Mouse (Mus musculus) embryonic fibroblast, embryonic 13.5 days (primary cell): ENCODE measurements around the gene Arid3a. TPM values are rescaled to one million over a fixed set of nuclear protein-coding genes. Genes with fewer than 3 reads are reported as not detected.

ENCODE experiments used
- H3K27ac ChIP-seq: 2 replicates; pipeline ENCODE4 v1.5.1; 2012; ENCODE audit warnings: low read length, control low read depth, inconsistent platforms; ENCODE audit not compliant: insufficient read depth
- H3K4me1 ChIP-seq: 2 replicates; pipeline ENCODE4 v1.6.1; 2011; ENCODE audit warnings: low read length; ENCODE audit not compliant: control insufficient read depth, insufficient read depth
- H3K4me3 ChIP-seq: 2 replicates; pipeline ENCODE4 v1.5.1; 2011; ENCODE audit warnings: mild to moderate bottlenecking, control low read depth, low read length; ENCODE audit not compliant: insufficient read depth
- CTCF ChIP-seq: IDR thresholded peaks from 2 replicates; pipeline ENCODE4 v1.5.1; 2011; ENCODE audit warnings: mild to moderate bottlenecking, control low read depth, low read length, moderate library complexity, borderline replicate concordance; ENCODE audit not compliant: insufficient read depth
- POLR2A ChIP-seq: IDR thresholded peaks from 2 replicates; pipeline ENCODE4 v1.6.1; 2011; ENCODE audit warnings: low read depth, mild to moderate bottlenecking, control low read depth, low read length, moderate library complexity
- polyA plus RNA-seq: library from polyadenylated mRNA; stranded (reverse); fragments of >200 nt; gene quantifications from 2 replicates; pipeline ENCODE4 v1.2.4, GENCODE M21; 2011; ENCODE audit warnings: low read depth; ENCODE audit not compliant: missing spikeins, insufficient read length

Arid3a gene
- polyA plus RNA-seq, 1 experiment, result 6.0 TPM

DNA sequence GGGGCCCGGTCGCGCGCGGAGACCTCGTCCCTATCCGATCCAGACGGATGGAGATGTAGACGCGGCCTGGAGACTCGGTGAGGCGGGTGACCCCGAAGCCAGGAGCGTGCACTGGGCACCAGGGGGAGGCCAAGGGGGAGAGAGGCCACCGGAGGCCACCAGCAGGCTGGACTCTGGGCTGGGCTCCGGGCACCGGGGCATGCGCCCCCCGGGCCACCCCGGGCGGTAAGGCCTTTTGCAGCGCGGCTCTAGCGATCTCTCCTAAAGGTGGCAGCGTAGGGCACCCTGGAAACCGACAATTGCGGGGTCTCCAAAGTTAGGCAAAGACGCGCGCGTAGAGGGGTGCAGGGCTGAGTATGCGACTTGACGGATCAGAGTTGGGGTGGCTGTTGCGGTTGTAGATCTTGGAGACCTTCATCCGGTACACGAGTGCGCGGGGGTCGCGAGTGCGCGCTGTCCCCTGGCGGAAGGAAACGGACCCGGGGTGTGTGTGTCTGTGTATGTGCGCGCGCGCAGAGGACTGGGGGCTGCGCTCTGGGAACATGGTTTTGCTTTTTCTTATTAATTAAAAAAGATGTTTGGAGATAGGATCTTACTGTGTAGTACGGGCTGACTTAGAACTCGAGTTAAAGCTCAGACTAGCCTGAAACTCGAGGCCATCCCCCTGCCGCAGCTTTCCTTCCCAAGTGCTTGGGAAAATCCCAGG, 634 bp downstream of the Arid3a start:
- H3K4me3 ChIP-seq, result peak overlapping the region; percentile 87
- H3K27ac ChIP-seq, result peak overlapping the region; percentile 74
- TF ChIP-seq CTCF (no peak), POLR2A (peak; percentile 6)
- peaks cover 4% of the 10 kb centered on the region for H3K4me1 ChIP-seq

- peak overlapping the region; percentile 74 for H3K27ac ChIP-seq
- peaks cover 8% of the 10 kb centered on the region for H3K4me1 ChIP-seq
- peak overlapping the region; percentile 87 for H3K4me3 ChIP-seq
- TF ChIP-seq CTCF, result no peak
These were observed 1.3 kb downstream of the Arid3a start for GRCm38 (mm10) chr10:79928030-79928694.

DNA sequence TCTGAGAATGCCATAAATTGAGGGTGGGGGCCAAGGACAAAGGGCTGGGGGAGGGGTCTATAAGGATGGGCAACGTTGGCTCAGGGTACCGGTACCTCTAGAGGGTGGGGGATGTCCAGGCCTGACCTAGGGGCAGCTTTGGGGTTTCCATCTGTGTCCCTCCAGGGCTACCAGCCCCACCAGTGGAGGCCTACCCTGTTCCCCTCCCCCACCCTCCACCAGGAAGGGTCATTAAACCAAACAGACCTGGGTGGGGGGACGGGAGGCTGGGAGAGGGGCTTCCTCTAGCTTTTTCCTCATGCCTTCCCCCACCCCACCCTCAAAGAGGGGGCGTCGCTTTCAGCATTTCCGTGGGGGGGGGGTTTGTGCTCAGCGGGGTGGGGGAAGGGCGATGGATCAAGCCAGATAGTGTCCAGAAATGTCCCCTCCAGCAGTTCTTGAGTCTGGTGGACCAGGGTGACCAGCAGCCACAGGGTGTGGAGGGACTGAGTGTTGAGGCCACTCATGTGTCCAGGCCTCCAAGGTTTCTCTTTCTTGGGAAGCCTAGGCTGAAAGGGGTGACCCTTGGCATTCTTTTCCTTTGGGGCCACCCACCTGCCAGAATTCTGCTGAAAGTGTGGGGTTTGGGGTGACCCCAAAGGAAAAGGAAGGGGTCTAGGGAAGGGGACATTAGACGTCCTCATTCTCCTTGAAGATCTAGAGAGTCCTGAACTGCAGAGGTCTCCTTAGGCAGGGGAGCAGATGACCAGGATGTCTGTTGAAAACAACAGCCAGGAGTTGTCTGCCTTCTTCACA, 2.3 kb downstream of the Arid3a start:
- Histone ChIP-seq H3K4me1 (peaks cover 12% of the 10 kb centered on the region), H3K27ac (no peak overlapping the region), H3K4me3 (peak overlapping the region; percentile 87)
- TF ChIP-seq CTCF (no peak), POLR2A (no peak)

GRCm38 (mm10) chr10:79929967-79930825, 3.4 kb downstream of the Arid3a start:
- Histone ChIP-seq H3K4me1 (peaks cover 14% of the 10 kb centered on the region), H3K27ac (no peak overlapping the region), H3K4me3 (no peak overlapping the region)
- TF ChIP-seq CTCF (no peak), POLR2A (no peak)

DNA sequence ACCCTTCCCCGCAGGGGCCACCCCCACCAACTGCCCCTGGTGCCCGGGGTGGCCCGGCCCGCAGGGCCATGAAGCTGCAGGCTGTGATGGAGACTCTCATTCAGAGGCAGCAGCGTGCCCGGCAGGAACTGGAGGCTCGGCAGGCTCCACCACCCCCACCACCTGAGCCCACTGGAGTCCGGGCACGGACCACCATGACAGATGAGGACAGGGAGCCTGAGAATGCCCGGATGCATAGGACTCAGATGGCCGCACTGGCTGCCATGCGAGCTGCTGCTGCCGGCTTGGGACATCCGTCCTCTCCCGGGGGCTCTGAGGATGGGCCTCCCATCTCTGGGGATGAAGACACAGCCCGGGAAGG, 4.0 kb downstream of the Arid3a start:
- TF ChIP-seq POLR2A, result no peak
- H3K27ac ChIP-seq, result no peak overlapping the region
- H3K4me3 ChIP-seq, result no peak overlapping the region
- peaks cover 14% of the 10 kb centered on the region for H3K4me1 ChIP-seq

DNA sequence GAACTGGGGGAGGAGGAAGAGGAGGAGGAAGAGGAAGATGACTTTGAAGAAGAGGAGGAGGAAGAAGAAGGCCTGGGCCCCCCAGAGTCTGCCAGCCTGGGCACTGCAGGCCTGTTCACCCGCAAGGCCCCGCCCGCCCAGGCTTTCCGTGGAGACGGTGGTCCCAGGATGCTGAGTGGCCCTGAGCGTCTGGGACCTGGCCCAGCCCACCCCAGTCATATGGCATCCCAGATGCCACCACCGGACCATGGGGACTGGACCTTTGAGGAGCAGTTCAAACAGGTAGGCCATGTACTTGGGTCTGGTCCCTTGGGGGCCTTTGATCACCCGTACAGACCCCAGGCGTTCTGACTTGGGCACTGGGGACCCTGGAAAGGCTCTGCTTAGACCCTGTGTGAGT, 5.0 kb downstream of the Arid3a start:
- TF ChIP-seq POLR2A, result no peak
- TF ChIP-seq CTCF, result no peak
- Histone ChIP-seq H3K27ac (no peak overlapping the region), H3K4me3 (no peak overlapping the region), H3K4me1 (peaks cover 17% of the 10 kb centered on the region)

DNA sequence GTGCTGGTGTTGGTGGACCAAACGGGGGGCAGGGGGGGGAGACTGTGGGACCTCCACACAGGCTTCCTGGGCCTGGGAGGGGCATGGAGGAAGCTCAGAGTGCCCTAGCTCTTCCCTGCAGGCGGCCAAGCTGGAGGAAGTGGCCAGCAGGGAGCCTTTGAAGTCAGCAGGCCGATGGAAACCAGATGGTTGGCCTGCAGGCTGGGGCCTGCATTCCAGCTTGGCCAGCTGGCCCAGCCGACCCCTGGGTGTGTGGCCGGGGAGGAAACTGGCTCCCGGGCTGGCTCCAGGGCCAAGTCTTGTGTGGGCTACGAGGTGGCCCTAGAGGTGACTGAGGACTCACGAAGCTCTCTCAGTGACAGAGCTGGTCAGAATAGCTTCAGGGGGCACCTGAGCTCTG, 5.9 kb downstream of the Arid3a start:
- Histone ChIP-seq H3K4me3 (no peak overlapping the region), H3K27ac (no peak overlapping the region), H3K4me1 (peaks cover 17% of the 10 kb centered on the region)
- TF ChIP-seq CTCF (no peak), POLR2A (no peak)

DNA sequence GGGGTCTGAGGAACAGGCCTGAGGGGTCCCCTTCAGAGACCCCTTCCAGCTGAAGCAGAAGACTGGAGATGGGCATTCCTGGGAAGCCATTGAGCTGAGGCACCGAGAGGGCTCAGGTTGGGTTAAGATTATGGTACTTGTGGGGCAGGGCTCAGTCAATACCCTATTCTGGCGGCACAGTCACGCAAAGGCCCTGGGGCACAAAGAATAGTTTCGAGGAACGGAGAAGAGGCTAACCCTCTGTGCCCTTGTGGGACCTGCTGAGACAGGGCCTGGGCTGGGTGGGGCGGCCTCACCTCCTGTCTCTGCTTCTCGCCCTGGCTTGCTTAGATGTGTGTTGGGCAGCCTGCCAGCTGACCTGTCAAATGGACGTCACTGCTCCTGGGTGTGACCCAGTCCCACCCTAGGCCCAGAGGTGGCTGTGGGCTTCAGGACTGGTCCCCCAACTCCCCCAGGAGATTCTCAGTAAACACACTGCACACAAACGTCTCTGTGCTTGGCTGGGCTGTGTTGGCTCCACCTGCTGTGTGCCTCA, 6.4 kb downstream of the Arid3a start:
- Histone ChIP-seq H3K4me1 (peaks cover 17% of the 10 kb centered on the region), H3K4me3 (no peak overlapping the region), H3K27ac (no peak overlapping the region)
- TF ChIP-seq POLR2A (no peak), CTCF (no peak)

DNA sequence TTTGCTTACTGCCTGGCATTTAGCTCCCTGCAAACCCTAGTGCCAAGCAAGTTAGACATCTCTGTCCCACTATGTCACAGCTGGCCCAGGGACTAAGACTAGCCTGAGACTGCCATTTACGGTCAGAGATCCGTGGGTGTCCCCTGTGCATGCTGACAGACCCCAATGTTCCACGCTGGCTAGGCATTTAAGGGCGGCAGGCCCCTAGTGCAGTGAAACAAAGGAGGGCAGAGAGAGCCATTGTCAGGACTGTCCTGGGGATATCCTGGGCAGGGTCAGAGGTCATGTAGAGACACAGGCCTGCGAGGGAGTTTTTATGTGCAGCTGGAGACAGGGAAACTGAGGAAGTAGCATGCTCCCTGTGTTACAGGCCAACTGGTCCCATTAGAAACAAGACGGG, 7.0 kb downstream of the Arid3a start:
- no peak for TF ChIP-seq POLR2A
- Histone ChIP-seq H3K4me3 (no peak overlapping the region), H3K4me1 (peaks cover 17% of the 10 kb centered on the region), H3K27ac (no peak overlapping the region)

DNA sequence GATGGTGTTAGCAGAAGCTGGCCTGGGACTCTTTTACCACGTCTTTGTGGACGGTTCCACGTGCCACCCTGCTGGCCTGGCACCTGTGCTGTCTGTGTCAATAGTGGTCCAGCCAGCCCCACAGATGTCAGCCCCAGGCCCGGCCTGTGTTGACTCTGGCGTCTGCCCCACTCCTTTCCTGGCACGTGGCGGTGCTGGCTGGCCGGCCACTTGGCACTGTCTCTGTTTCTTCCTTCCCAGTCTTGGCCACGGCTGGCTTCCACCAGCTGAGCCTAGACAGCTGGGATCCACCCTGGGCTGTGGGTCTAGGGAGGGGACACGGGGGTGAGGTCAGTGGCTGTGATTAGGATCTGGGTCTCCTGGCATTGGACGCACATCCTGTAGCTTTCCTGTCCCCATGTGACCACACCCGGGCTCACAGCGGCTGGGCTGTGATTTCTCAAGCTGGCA, 7.5 kb downstream of the Arid3a start:
- no peak for TF ChIP-seq CTCF
- no peak for TF ChIP-seq POLR2A
- no peak overlapping the region for H3K27ac ChIP-seq
- no peak overlapping the region for H3K4me3 ChIP-seq
- H3K4me1 ChIP-seq, result peaks cover 17% of the 10 kb centered on the region
